ENCODE assay signal across 14 mouse cellular contexts in genomic region chr14:48171268-48171667, GRCm38 (mm10). TPM values are rescaled to one million over a fixed set of nuclear protein-coding genes. Genes with fewer than 3 reads are reported as not detected.
DNase-seq lines count a peak whose midpoint lies in the region; ATAC-seq and TF ChIP-seq lines count a peak whose summit lies in the region.
"Had no signal": no experiment of that assay in that cellular context is flagged by ENCODE, and none has a peak within 500 bp of the region (broad histone marks: within the 10 kb centered on the region; RNA-seq: fewer than 3 reads in every experiment).

No protein-coding gene starts in this region.

- no peak overlapping the region for H3K4me3 ChIP-seq in forebrain, embryonic 10.5 days
- no peak overlapping the region for H3K4me3 ChIP-seq in forebrain, embryonic 11.5 days (ENCODE audit: low read depth, low read length)
- no peak overlapping the region for H3K4me3 ChIP-seq in lung, embryonic 15.5 days
- no peak overlapping the region for H3K4me3 ChIP-seq in lung, adult 2 months (replicated peaks; ENCODE audit: extremely low read depth, low read depth, low read length)
- no peak overlapping the region for H3K4me3 ChIP-seq in hindbrain, embryonic 15.5 days
- H3K4me3 ChIP-seq in midbrain, postnatal 0 days (ENCODE audit: low read depth, low read length), result no peak overlapping the region
- H3K4me3 ChIP-seq: forebrain, embryonic 15.5 days; liver, embryonic 15.5 days had no signal

- no peak for TF ChIP-seq CTCF in lung, adult 2 months (IDR thresholded peaks at IDR 0.05; ENCODE audit: insufficient read depth, low read length)
- TF ChIP-seq CTCF in midbrain, postnatal 0 days (IDR thresholded peaks at IDR 0.05), result no peak

- peaks cover 18% of the 10 kb centered on the region for H3K4me1 ChIP-seq in forebrain, embryonic 10.5 days
- H3K4me1 ChIP-seq in forebrain, embryonic 11.5 days (replicated peaks; ENCODE audit: control insufficient read depth, insufficient read depth, low read length), result peaks cover 7% of the 10 kb centered on the region; the same call in 1 of the 2 replicates
- H3K4me1 ChIP-seq in lung, embryonic 15.5 days, result peaks cover 56% of the 10 kb centered on the region
- H3K4me1 ChIP-seq in lung, adult 2 months (ENCODE audit: control insufficient read depth, insufficient read depth, low read length), result peaks cover 3% of the 10 kb centered on the region; the same call in 1 of the 2 replicates
- H3K4me1 ChIP-seq in hindbrain, embryonic 15.5 days (replicated peaks), result peaks cover 16% of the 10 kb centered on the region
- peaks cover 7% of the 10 kb centered on the region; the same call in 1 of the 2 replicates for H3K4me1 ChIP-seq in midbrain, postnatal 0 days (ENCODE audit: insufficient read depth, low read length)
- H3K4me1 ChIP-seq: liver, embryonic 15.5 days had no signal

- H3K4me2 ChIP-seq in forebrain, embryonic 11.5 days (ENCODE audit: low read depth, low read length, severe bottlenecking), result no peak overlapping the region
- H3K4me2 ChIP-seq in lung, embryonic 15.5 days, result no peak overlapping the region
- no peak overlapping the region for H3K4me2 ChIP-seq in hindbrain, embryonic 15.5 days
- no peak overlapping the region for H3K4me2 ChIP-seq in midbrain, postnatal 0 days (ENCODE audit: low read depth, low read length, poor library complexity, severe bottlenecking)
- H3K4me2 ChIP-seq: forebrain, embryonic 15.5 days; liver, embryonic 15.5 days had no signal

- TF ChIP-seq POLR2A in lung, adult 2 months (IDR thresholded peaks at IDR 0.05; ENCODE audit: borderline replicate concordance, extremely low read depth, low read depth, low read length), result no peak

- H3K27ac ChIP-seq in forebrain, embryonic 10.5 days, result peak overlapping the region; percentile 44
- H3K27ac ChIP-seq in forebrain, embryonic 11.5 days (ENCODE audit: low read depth, low read length), result no peak overlapping the region
- H3K27ac ChIP-seq in lung, embryonic 15.5 days, result peak overlapping the region; percentile 41
- H3K27ac ChIP-seq in hindbrain, embryonic 15.5 days (replicated peaks), result 0 out of 2 replicates have a peak overlapping the region, but pooled peaks have one; percentile 0
- H3K27ac ChIP-seq in midbrain, postnatal 0 days (ENCODE audit: low read depth, low read length), result no peak overlapping the region
- H3K27ac ChIP-seq: forebrain, embryonic 15.5 days; liver, embryonic 15.5 days had no signal

- H3K27me3 ChIP-seq in forebrain, embryonic 10.5 days (ENCODE audit: poor library complexity, severe bottlenecking), result no peaks in the 10 kb centered on the region
- no peaks in the 10 kb centered on the region for H3K27me3 ChIP-seq in forebrain, embryonic 11.5 days (ENCODE audit: control insufficient read depth, insufficient read depth, low read length)
- H3K27me3 ChIP-seq in lung, embryonic 15.5 days, result no peaks in the 10 kb centered on the region
- no peaks in the 10 kb centered on the region for H3K27me3 ChIP-seq in hindbrain, embryonic 15.5 days
- no peaks in the 10 kb centered on the region for H3K27me3 ChIP-seq in midbrain, postnatal 0 days (ENCODE audit: insufficient read depth, low read length)
- H3K27me3 ChIP-seq: forebrain, embryonic 15.5 days; liver, embryonic 15.5 days had no signal

- ATAC-seq in forebrain, embryonic 11.5 days (replicated peaks; ENCODE audit: low FRiP score), result no peak
- ATAC-seq in lung, embryonic 15.5 days (ENCODE audit: borderline replicate concordance, extremely low read depth, low FRiP score, low TSS enrichment), result no peak
- ATAC-seq in hindbrain, embryonic 15.5 days (ENCODE audit: low FRiP score, low read depth), result peak; percentile 17; the same call in 1 of the 2 replicates
- ATAC-seq in midbrain, postnatal 0 days (ENCODE audit: low FRiP score), result 0 out of 2 replicates have a peak, but pooled peaks have one; percentile 10

- H3K9ac ChIP-seq in forebrain, embryonic 11.5 days (ENCODE audit: low read length), result no peak overlapping the region
- H3K9ac ChIP-seq in lung, embryonic 15.5 days, result no peak overlapping the region
- H3K9ac ChIP-seq in hindbrain, embryonic 15.5 days, result no peak overlapping the region
- no peak overlapping the region for H3K9ac ChIP-seq in midbrain, postnatal 0 days (replicated peaks; ENCODE audit: low read length, poor library complexity, severe bottlenecking)
- H3K9ac ChIP-seq: liver, embryonic 15.5 days had no signal

- DNase-seq in forebrain, embryonic 10.5 days (ENCODE audit: extremely low spot score, low spot score), result no peak
- no peak for DNase-seq in forebrain, embryonic 11.5 days (ENCODE audit: low spot score)
- DNase-seq in lung, adult 2 months, result no peak
- no peak for DNase-seq in midbrain, postnatal 0 days (ENCODE audit: low spot score)
- DNase-seq in right cerebral cortex, postnatal 4 days, result no peak
- no peak for DNase-seq in right cerebral cortex, adult 18-20 months
- DNase-seq: cerebellum, postnatal 10 days; kidney, adult 11 months; thymus, postnatal 36 days had no signal

- 51% methylated on average over 12 of the region's 12 CpGs for WGBS in forebrain, embryonic 10.5 days
- WGBS in forebrain, embryonic 11.5 days, result 37% methylated on average over 12 of the region's 12 CpGs
- WGBS in lung, embryonic 15.5 days, result 56% methylated on average over 12 of the region's 12 CpGs
- WGBS in lung, adult 2 months, result 67% methylated on average over 12 of the region's 12 CpGs
- 18% methylated on average over 12 of the region's 12 CpGs for WGBS in hindbrain, embryonic 15.5 days
- WGBS in midbrain, postnatal 0 days, result 35% methylated on average over 12 of the region's 12 CpGs

- no peaks in the 10 kb centered on the region for H3K9me3 ChIP-seq in forebrain, embryonic 10.5 days
- no peaks in the 10 kb centered on the region for H3K9me3 ChIP-seq in forebrain, embryonic 11.5 days (ENCODE audit: control insufficient read depth, low read length)
- no peaks in the 10 kb centered on the region for H3K9me3 ChIP-seq in lung, embryonic 15.5 days
- no peaks in the 10 kb centered on the region for H3K9me3 ChIP-seq in hindbrain, embryonic 15.5 days
- no peaks in the 10 kb centered on the region for H3K9me3 ChIP-seq in midbrain, postnatal 0 days (ENCODE audit: low read length)
- H3K9me3 ChIP-seq: forebrain, embryonic 15.5 days; liver, embryonic 15.5 days had no signal

- peaks cover 4% of the 10 kb centered on the region; the same call in 1 of the 2 replicates for H3K36me3 ChIP-seq in forebrain, embryonic 10.5 days (replicated peaks)
- no peaks in the 10 kb centered on the region for H3K36me3 ChIP-seq in forebrain, embryonic 11.5 days (ENCODE audit: control insufficient read depth, insufficient read depth, low read length)
- no peaks in the 10 kb centered on the region for H3K36me3 ChIP-seq in lung, embryonic 15.5 days
- H3K36me3 ChIP-seq in hindbrain, embryonic 15.5 days, result no peaks in the 10 kb centered on the region
- H3K36me3 ChIP-seq in midbrain, postnatal 0 days (ENCODE audit: insufficient read depth, low read length), result no peaks in the 10 kb centered on the region
- H3K36me3 ChIP-seq: forebrain, embryonic 15.5 days; liver, embryonic 15.5 days had no signal

RNA-seq across cellular contexts. Expression of gene Peli2, which starts 50.6 kb away (rescaled TPM):
- polyA plus RNA-seq in forebrain, embryonic 10.5 days (2016; fragmentation: Nextera tagmentation; extraction: Ambion mirVana), result 5.7 and 6.8 TPM in 2 replicates
- 8.6 and 8.8 TPM in 2 replicates for polyA plus RNA-seq in forebrain, embryonic 11.5 days (2014; fragmentation: Nextera tagmentation; extraction: Ambion mirVana)
- 14.8 and 15.1 TPM in 2 replicates for polyA plus RNA-seq in lung, embryonic 15.5 days (2015; fragmentation: Nextera tagmentation; extraction: Ambion mirVana)
- 18.7 and 25.0 TPM in 2 replicates for polyA plus RNA-seq in lung, adult 2 months (2012; rRNA removed)
- 8.7 and 10.7 TPM in 2 replicates for polyA plus RNA-seq in hindbrain, embryonic 15.5 days (2015; fragmentation: Nextera tagmentation; extraction: Ambion mirVana)
- 11.5 and 22.3 TPM in 2 replicates for total RNA-seq in midbrain, postnatal 0 days (2014; rRNA removed)
- polyA plus RNA-seq in midbrain, postnatal 0 days (2015; fragmentation: Nextera tagmentation; extraction: Ambion mirVana), result 5.6 and 6.5 TPM in 2 replicates
- total RNA-seq: MEL had no signal

Comparison
In these comparisons a context has a peak if more than half of its experiments do, and no peak if none do; other contexts are left out.
1. H3K27ac ChIP-seq: peak in forebrain, embryonic 10.5 days (single experiment), lung, embryonic 15.5 days (single experiment) and hindbrain, embryonic 15.5 days (single experiment); none in forebrain, embryonic 11.5 days (single experiment) and midbrain, postnatal 0 days (single experiment).
2. ATAC-seq: peak in hindbrain, embryonic 15.5 days (single experiment) and midbrain, postnatal 0 days (single experiment); none in forebrain, embryonic 11.5 days (single experiment) and lung, embryonic 15.5 days (single experiment).